Mouse (Mus musculus): Measurements from ENCODE around the gene Gm40193.
"Not testable (repeated sequence)": the region's sequence is repeated elsewhere in the genome, so short reads cannot be mapped to it uniquely, and the experiment has no call there.

The Gm40193 gene

GRCm38 (mm10) chr11:70532839-70533238 lies at the start of gene Gm40193:
TSS of gene Gm40193 (minus strand) at chr11:70532939.
- DNase-seq (ENCODE audit: low read depth, low spot score) = no peak

GRCm38 (mm10) chr11:70582196-70582595 lies 49.5 kb upstream of the Gm40193 start:
- no peak for DNase-seq (ENCODE audit: low read depth, low spot score)

GRCm38 (mm10) chr11:70580921-70581320 lies 48.2 kb upstream of the Gm40193 start:
- no peak for DNase-seq (ENCODE audit: low read depth, low spot score)

GRCm38 (mm10) chr11:70580358-70580720 lies 47.6 kb upstream of the Gm40193 start:
- DNase-seq (ENCODE audit: low read depth, low spot score) = no peak

GRCm38 (mm10) chr11:70579710-70580357 lies 47.1 kb upstream of the Gm40193 start:
- no peak for DNase-seq (ENCODE audit: low read depth, low spot score)

GRCm38 (mm10) chr11:70578962-70579361 lies 46.2 kb upstream of the Gm40193 start:
- DNase-seq (ENCODE audit: low read depth, low spot score) = no peak

GRCm38 (mm10) chr11:70577201-70577600 lies 44.5 kb upstream of the Gm40193 start:
- no peak for DNase-seq (ENCODE audit: low read depth, low spot score)

- no peak for DNase-seq (ENCODE audit: low read depth, low spot score)
Observed at GRCm38 (mm10) chr11:70573872-70574271, 41.1 kb upstream of the Gm40193 start.

- DNase-seq (ENCODE audit: low read depth, low spot score) = no peak
Observed at GRCm38 (mm10) chr11:70572348-70572902, 39.7 kb upstream of the Gm40193 start.

GRCm38 (mm10) chr11:70571641-70572040 lies 38.9 kb upstream of the Gm40193 start:
- DNase-seq (ENCODE audit: low read depth, low spot score) = no peak

- DNase-seq (ENCODE audit: low read depth, low spot score) = not testable (repeated sequence)
Observed at GRCm38 (mm10) chr11:70570614-70571013, 37.9 kb upstream of the Gm40193 start.

- DNase-seq (ENCODE audit: low read depth, low spot score) = no peak
Observed at GRCm38 (mm10) chr11:70566586-70566985, 33.8 kb upstream of the Gm40193 start.

GRCm38 (mm10) chr11:70564276-70564873 lies 31.6 kb upstream of the Gm40193 start:
- DNase-seq (ENCODE audit: low read depth, low spot score) = no peak

GRCm38 (mm10) chr11:70563470-70564275 lies 30.9 kb upstream of the Gm40193 start:
- no peak for DNase-seq (ENCODE audit: low read depth, low spot score)

GRCm38 (mm10) chr11:70562995-70563469 lies 30.3 kb upstream of the Gm40193 start:
- no peak for DNase-seq (ENCODE audit: low read depth, low spot score)

- DNase-seq (ENCODE audit: low read depth, low spot score) = peak; percentile 86
Observed at GRCm38 (mm10) chr11:70562287-70562994, 29.7 kb upstream of the Gm40193 start, which contains the start of gene Mink1. TSS of gene Mink1 (plus strand) at chr11:70562881.

- no peak for DNase-seq (ENCODE audit: low read depth, low spot score)
Observed at GRCm38 (mm10) chr11:70561937-70562286, 29.2 kb upstream of the Gm40193 start.

GRCm38 (mm10) chr11:70557545-70557944 lies 24.8 kb upstream of the Gm40193 start:
- DNase-seq (ENCODE audit: low read depth, low spot score) = no peak

- no peak for DNase-seq (ENCODE audit: low read depth, low spot score)
Observed at GRCm38 (mm10) chr11:70553940-70554339, 21.2 kb upstream of the Gm40193 start.

GRCm38 (mm10) chr11:70551526-70551925 lies 18.8 kb upstream of the Gm40193 start:
- no peak for DNase-seq (ENCODE audit: low read depth, low spot score)

- no peak for DNase-seq (ENCODE audit: low read depth, low spot score)
Observed at GRCm38 (mm10) chr11:70544496-70544895, 11.8 kb upstream of the Gm40193 start.

GRCm38 (mm10) chr11:70541415-70541814 lies 8.7 kb upstream of the Gm40193 start:
- no peak for DNase-seq (ENCODE audit: low read depth, low spot score)
